Mouse (Mus musculus) intestine, postnatal 0 days (tissue): ENCODE measurements at regions not wholly inside any gene's neighbourhood (a gene's known extent, or its start where the extent isn't known, plus 50 kb on each side); places are given as distances from the start of the nearest gene placed in this dataset.

Source experiments
- ATAC-seq: fragments of 200-750 bp; cut with Nextera tagmentation; 2 replicates; pipeline ENCODE4 v1.8.0; 2017; ENCODE audit warnings: mild to moderate bottlenecking, moderate TSS enrichment, moderate library complexity
- H3K27ac ChIP-seq: fragments of 300-500 bp; sonication (generic); 2 replicates; pipeline ENCODE4 v1.5.1; 2014; ENCODE audit warnings: mild to moderate bottlenecking, low read depth, low read length, moderate library complexity
- H3K27me3 ChIP-seq: fragments of 300-500 bp; sonication (generic); replicated peaks from 2 replicates; pipeline ENCODE4 v1.6.1; 2014; ENCODE audit warnings: low read length, mixed read lengths; ENCODE audit not compliant: control insufficient read depth, insufficient read depth
- H3K36me3 ChIP-seq: fragments of 300-500 bp; sonication (generic); 2 replicates; pipeline ENCODE4 v1.6.1; 2014; ENCODE audit warnings: mild to moderate bottlenecking, moderate library complexity; ENCODE audit not compliant: control insufficient read depth, insufficient read depth
- H3K4me1 ChIP-seq: fragments of 300-500 bp; sonication (generic); replicated peaks from 2 replicates; pipeline ENCODE4 v1.6.1; 2014; ENCODE audit warnings: antibody characterized with exemption, low read length, mixed read lengths; ENCODE audit not compliant: control insufficient read depth, insufficient read depth
- H3K4me2 ChIP-seq: fragments of 300-500 bp; sonication (generic); replicated peaks from 2 replicates; pipeline ENCODE4 v1.6.1; 2014; ENCODE audit warnings: low read depth, mild to moderate bottlenecking, moderate library complexity
- H3K4me3 ChIP-seq: fragments of 300-500 bp; sonication (generic); 2 replicates; pipeline ENCODE4 v1.5.1; 2014; ENCODE audit warnings: low read depth, low read length
- H3K9ac ChIP-seq: fragments of 300-500 bp; sonication (generic); 2 replicates; pipeline ENCODE4 v1.6.1; 2014; ENCODE audit warnings: mild to moderate bottlenecking, low read depth, low read length
- H3K9me3 ChIP-seq: fragments of 300-500 bp; sonication (generic); 2 replicates; pipeline ENCODE4 v1.6.1; 2016; ENCODE audit warnings: mixed run types; ENCODE audit not compliant: control insufficient read depth
- CTCF ChIP-seq: sonication (generic); IDR thresholded peaks from 2 replicates; pipeline ENCODE4 v1.5.1; 2016; ENCODE audit warnings: low read depth, mild to moderate bottlenecking, control low read depth, antibody characterized with exemption, moderate library complexity
- WGBS: fragments of 180-500 bp; shearing (Covaris S2); extraction: QIAGEN DNeasy Blood & Tissue Kit; methylation state at CpG from one replicate; pipeline ENCODE4 v1.1.7; 2014; 5-methylcytosine and 5-hydroxymethylcytosine counted together

DNA sequence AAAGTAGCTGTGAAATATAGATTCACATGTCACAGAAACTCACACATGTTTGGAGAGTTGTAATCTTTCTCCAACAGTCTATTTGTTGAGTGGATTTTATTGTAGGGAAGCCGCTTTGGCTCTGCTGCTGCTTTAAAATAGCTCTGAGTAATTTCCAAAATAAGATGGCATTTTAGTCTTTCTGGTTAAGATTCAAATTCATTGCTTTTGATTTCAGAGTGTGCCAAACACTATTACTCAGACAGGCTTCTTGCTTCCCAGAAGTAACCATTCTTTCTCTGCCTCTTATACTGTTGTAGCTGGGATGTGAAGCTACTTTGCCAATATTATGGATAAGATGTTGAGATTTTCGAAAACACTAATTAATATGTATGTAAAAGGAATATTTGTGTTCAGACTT is 134.6 kb upstream of the Sdr16c6 start:
- 77% methylated on average over 2 of the region's 2 CpGs for WGBS

DNA sequence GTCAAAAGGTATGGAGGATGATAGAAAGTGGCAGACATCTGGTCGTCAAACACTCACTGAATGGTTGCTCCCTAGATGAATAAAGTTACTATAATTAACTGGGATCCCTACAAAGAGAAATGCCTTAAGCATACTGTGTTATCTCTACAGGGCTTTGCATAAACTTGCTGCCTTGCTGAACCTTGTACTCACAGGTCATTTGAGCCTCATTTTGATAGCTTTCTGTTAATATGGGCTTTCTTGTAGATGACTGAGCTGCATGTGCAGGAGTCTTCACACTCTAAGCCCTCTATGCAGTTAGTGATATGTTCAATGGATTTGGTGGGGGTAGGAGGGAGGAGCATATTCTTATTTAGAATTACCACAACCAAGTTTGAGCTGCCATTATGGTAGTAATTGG is 127.8 kb upstream of the Sdr16c6 start:
- H3K4me2 ChIP-seq = no peak overlapping the region
- whole genome bisulfite sequencing = 24% methylated on average over 1 of the region's 1 CpGs
- no peak for TF ChIP-seq CTCF
- H3K36me3 ChIP-seq = no peaks in the 10 kb centered on the region
- H3K9me3 ChIP-seq = no peaks in the 10 kb centered on the region
- ATAC-seq = no peak
- H3K9ac ChIP-seq = no peak overlapping the region
- H3K27ac ChIP-seq = no peak overlapping the region
- no peaks in the 10 kb centered on the region for H3K27me3 ChIP-seq
- no peak overlapping the region for H3K4me3 ChIP-seq
- no peaks in the 10 kb centered on the region for H3K4me1 ChIP-seq

More for the DNA sequence above, 134.6 kb upstream of the Sdr16c6 start:
- no peaks in the 10 kb centered on the region for H3K36me3 ChIP-seq
- H3K9ac ChIP-seq = no peak overlapping the region
- H3K4me2 ChIP-seq = no peak overlapping the region
- H3K4me3 ChIP-seq = no peak overlapping the region
- H3K27me3 ChIP-seq = no peaks in the 10 kb centered on the region
- TF ChIP-seq CTCF = no peak
- no peak overlapping the region for H3K27ac ChIP-seq
- no peak for ATAC-seq
- no peaks in the 10 kb centered on the region for H3K9me3 ChIP-seq
- no peaks in the 10 kb centered on the region for H3K4me1 ChIP-seq

DNA sequence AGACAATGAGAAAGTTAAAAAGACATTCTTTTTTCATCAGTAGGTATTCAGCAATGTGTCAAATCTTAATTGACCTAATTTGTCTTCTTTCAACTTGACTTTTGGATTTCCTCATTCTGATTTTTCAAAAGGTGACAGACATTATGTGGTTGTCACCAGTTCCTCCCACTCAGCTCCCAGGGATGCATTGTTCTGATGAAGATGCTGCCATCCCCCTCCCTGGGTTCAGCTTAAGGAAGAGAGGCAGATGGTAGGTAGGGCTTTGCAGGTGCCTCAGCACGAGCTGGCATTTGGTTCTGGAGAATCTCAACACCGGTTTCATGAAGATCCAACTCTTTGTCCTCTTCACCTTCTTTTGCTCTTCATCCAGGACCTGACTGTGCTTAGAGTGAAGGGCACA is 122.0 kb upstream of the Sdr16c6 start:
- no peak for ATAC-seq
- Histone ChIP-seq H3K9ac (no peak overlapping the region), H3K9me3 (no peaks in the 10 kb centered on the region), H3K27ac (no peak overlapping the region), H3K36me3 (no peaks in the 10 kb centered on the region), H3K4me3 (no peak overlapping the region), H3K27me3 (no peaks in the 10 kb centered on the region), H3K4me1 (no peaks in the 10 kb centered on the region), H3K4me2 (no peak overlapping the region)
- TF ChIP-seq CTCF = no peak
- 49% methylated on average over 2 of the region's 2 CpGs for WGBS

GRCm38 (mm10) chr4:4195834-4196233 is 118.5 kb upstream of the Sdr16c6 start:
- no peaks in the 10 kb centered on the region for H3K36me3 ChIP-seq
- 78% methylated on average over 2 of the region's 2 CpGs for WGBS

DNA sequence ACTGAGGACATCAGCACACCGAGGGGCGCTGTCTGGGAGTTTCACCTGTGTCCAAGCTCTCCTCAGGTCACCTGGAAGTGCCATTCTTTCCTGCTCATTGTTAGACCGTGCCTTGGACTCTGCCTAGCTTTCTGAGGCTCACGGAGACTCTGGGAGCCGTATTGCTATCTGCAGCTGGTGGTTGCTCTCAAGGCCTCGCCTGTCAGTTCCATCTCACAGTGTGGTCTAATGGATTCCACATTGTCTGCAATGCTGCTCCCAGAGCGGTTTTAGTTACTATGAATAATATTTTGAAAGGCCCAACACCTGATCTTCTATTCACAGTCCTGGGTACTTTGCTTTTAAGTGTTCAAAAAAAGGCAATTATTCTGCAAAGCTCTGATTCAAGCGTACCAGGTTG is 117.9 kb upstream of the Sdr16c6 start:
- H3K4me1 ChIP-seq = no peaks in the 10 kb centered on the region
- no peak for TF ChIP-seq CTCF
- no peak overlapping the region for H3K9ac ChIP-seq
- no peaks in the 10 kb centered on the region for H3K9me3 ChIP-seq
- no peak overlapping the region for H3K4me3 ChIP-seq
- ATAC-seq = no peak
- H3K36me3 ChIP-seq = no peaks in the 10 kb centered on the region
- WGBS = 70% methylated on average over 8 of the region's 8 CpGs
- no peak overlapping the region for H3K4me2 ChIP-seq
- no peaks in the 10 kb centered on the region for H3K27me3 ChIP-seq
- no peak overlapping the region for H3K27ac ChIP-seq

More at GRCm38 (mm10) chr4:4195834-4196233, 118.5 kb upstream of the Sdr16c6 start:
- H3K27ac ChIP-seq = no peak overlapping the region
- no peaks in the 10 kb centered on the region for H3K4me1 ChIP-seq
- no peak overlapping the region for H3K4me2 ChIP-seq
- no peak for ATAC-seq
- H3K9ac ChIP-seq = no peak overlapping the region
- H3K4me3 ChIP-seq = no peak overlapping the region
- no peak for TF ChIP-seq CTCF
- no peaks in the 10 kb centered on the region for H3K27me3 ChIP-seq
- no peaks in the 10 kb centered on the region for H3K9me3 ChIP-seq
